Mouse (Mus musculus) heart, adult 2 months (tissue): Measurements from ENCODE around the gene Pon3. TPM values are rescaled to one million over a fixed set of nuclear protein-coding genes. Genes with fewer than 3 reads are reported as not detected.

Experiments used
- DNase-seq, 2 experiments: peaks; one replicate each; pipeline ENCODE4 v3.0.0; 2021
- H3K27ac ChIP-seq: fragments of 200-600 bp; 2 replicates; pipeline ENCODE4 v1.8.1; 2022
- H3K27me3 ChIP-seq: fragments of 200-500 bp; 2 replicates; pipeline ENCODE4 v1.6.1; 2012; ENCODE audit warnings: mild to moderate bottlenecking, low read length, inconsistent platforms, mixed read lengths; ENCODE audit not compliant: control insufficient read depth, insufficient read depth
- H3K36me3 ChIP-seq: fragments of 200-500 bp; 2 replicates; pipeline ENCODE4 v1.6.1; 2012; ENCODE audit warnings: low read length, inconsistent platforms; ENCODE audit not compliant: control insufficient read depth, insufficient read depth
- H3K4me1 ChIP-seq: fragments of 200-500 bp; 2 replicates; pipeline ENCODE4 v1.6.1; 2011; ENCODE audit warnings: low read length; ENCODE audit not compliant: control insufficient read depth, insufficient read depth
- H3K4me3 ChIP-seq: fragments of 200-600 bp; 2 replicates; pipeline ENCODE4 v1.8.1; 2022
- H3K79me2 ChIP-seq: fragments of 200-500 bp; replicated peaks from 2 replicates; pipeline ENCODE4 v1.6.1; 2012; ENCODE audit warnings: mild to moderate bottlenecking, inconsistent platforms, low read length, moderate library complexity, mixed read lengths; ENCODE audit not compliant: control insufficient read depth, insufficient read depth
- H3K9ac ChIP-seq: fragments of 200-500 bp; 2 replicates; pipeline ENCODE4 v1.6.1; 2012; ENCODE audit warnings: low read depth, mild to moderate bottlenecking, control low read depth, inconsistent platforms, low read length, mixed read lengths
- CTCF ChIP-seq: fragments of 200-600 bp; IDR thresholded peaks from 2 replicates; pipeline ENCODE4 v1.8.1; 2022; ENCODE audit warnings: antibody characterized with exemption, mild to moderate bottlenecking, moderate library complexity
- EP300 ChIP-seq: fragments of 200-500 bp; IDR thresholded peaks from 2 replicates; pipeline ENCODE4 v1.6.1; 2011; ENCODE audit warnings: low read depth, low read length, control low read depth; ENCODE audit not compliant: insufficient read depth
- POLR2A ChIP-seq: fragments of 200-500 bp; IDR thresholded peaks from 2 replicates; pipeline ENCODE4 v1.6.1; 2011; ENCODE audit warnings: mild to moderate bottlenecking, low read depth, low read length, control low read depth; ENCODE audit not compliant: insufficient read depth
- WGBS: fragments of 180-500 bp; shearing (Covaris S2); methylation state at CpG from one replicate; pipeline ENCODE4 v1.1.7; 2018; 5-methylcytosine and 5-hydroxymethylcytosine counted together
- intact Hi-C: fragments of 180-260 bp; cut with DNase I; formaldehyde crosslinking; loops from one replicate; pipeline ENCODE4 v1.15.1; 2025
- polyA plus RNA-seq: library from polyadenylated mRNA; depleted of rRNA; stranded (reverse); fragments of >200 nt; gene quantifications from 2 replicates; pipeline ENCODE4 v1.2.3, GENCODE M21; 2012; rRNA removed
- total RNA-seq, 2 experiments: library from RNA; stranded (reverse); gene quantifications; 2 replicates each; pipeline ENCODE4 v1.2.3; 2021

Pon3 gene
- total and polyA plus RNA-seq, 3 experiments: 16.5 to 22.6 (median 21.4) TPM

DNA sequence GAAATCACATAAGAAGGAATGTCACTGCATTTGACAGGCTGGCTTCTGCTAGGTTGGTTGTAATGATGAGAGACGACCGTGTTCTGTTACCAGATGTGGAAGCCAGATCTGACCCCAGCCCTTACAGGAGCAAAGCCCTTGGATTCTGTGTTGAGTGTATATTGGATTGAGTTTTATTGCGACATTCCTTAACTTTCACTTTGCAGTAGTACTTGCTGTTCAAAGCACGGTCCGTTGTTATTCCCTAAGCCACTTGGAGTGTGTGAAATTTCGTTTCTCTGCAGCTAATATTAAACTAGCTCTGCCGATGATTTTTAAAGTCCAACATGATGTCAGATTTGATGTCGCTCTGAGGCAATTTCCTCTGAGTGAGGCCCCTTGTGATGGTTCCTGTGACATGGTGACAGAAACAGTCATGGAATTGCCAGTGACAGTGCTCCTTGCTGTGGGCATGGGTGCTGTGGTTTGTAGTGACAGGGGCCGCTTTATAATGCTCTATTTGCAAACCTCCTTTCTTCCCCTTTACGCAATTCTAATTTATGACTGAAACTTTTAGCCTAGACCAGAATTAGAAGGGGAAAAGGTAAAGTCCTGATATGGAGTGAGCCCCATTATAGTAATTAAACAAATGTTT is 81.8 kb downstream of the Pon3 start:
- Histone ChIP-seq H3K9ac (no peak overlapping the region), H3K27ac (no peak overlapping the region), H3K4me1 (no peaks in the 10 kb centered on the region), H3K4me3 (no peak overlapping the region), H3K79me2 (no peaks in the 10 kb centered on the region), H3K36me3 (no peaks in the 10 kb centered on the region), H3K27me3 (no peaks in the 10 kb centered on the region)
- WGBS: 88% methylated on average over 10 of the region's 10 CpGs
- TF ChIP-seq EP300 (no peak), CTCF (no peak), POLR2A (no peak)
- no peak for DNase-seq
- intact Hi-C loops: no loop called here

DNA sequence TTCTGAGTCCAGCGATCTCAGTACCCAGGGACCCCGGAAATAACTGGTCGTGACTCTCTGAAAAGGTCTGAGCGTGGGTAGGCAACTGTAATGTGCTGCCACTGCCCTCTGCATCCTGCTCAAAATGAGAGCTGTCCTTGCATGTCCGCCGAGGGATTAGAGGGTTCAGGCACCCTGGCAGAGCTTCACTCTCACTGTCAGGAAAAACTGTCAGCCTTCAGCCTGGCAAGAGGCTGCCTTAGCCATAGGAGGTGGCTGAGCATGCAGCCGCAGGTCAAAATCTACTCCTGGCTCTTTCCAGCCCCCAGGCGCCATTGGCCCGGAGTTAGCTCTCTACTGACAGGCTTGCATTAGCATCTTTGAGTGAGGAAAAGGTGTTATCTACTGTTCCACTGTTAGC is 83.5 kb downstream of the Pon3 start:
- H3K27me3 ChIP-seq: no peaks in the 10 kb centered on the region
- TF ChIP-seq EP300 (no peak), CTCF (no peak), POLR2A (no peak)
- intact Hi-C loops: no loop called here
- H3K36me3 ChIP-seq: no peaks in the 10 kb centered on the region
- no peaks in the 10 kb centered on the region for H3K79me2 ChIP-seq
- H3K27ac ChIP-seq: no peak overlapping the region
- 72% methylated on average over 9 of the region's 9 CpGs for WGBS
- H3K9ac ChIP-seq: no peak overlapping the region
- H3K4me3 ChIP-seq: no peak overlapping the region
- no peaks in the 10 kb centered on the region for H3K4me1 ChIP-seq
- DNase-seq: no peak

DNA sequence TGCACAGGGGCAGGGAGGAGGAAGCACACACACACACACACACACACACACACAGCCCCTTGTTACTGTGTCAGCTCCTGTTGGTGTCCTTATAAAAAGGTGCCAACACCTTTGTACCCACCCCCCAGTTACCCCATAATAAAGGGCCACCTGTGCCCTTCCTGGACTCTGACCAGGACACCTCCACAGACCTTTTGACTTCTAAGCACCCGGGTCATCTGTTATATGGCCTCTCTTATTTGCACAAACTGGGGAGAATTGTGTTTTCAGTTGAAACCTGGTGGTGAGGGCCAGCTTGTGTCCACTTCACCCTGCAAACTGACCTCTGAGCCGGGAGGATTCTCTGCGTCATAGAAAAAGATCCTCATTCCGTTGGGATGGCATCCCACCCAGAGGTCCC is 84.7 kb downstream of the Pon3 start:
- WGBS: 83% methylated on average over 4 of the region's 4 CpGs
- H3K9ac ChIP-seq: no peak overlapping the region
- DNase-seq: no peak

More for the DNA sequence above, 84.7 kb downstream of the Pon3 start:
- Histone ChIP-seq H3K4me3 (no peak overlapping the region), H3K79me2 (no peaks in the 10 kb centered on the region), H3K36me3 (no peaks in the 10 kb centered on the region), H3K27me3 (no peaks in the 10 kb centered on the region), H3K27ac (no peak overlapping the region), H3K4me1 (no peaks in the 10 kb centered on the region)
- no peak for TF ChIP-seq POLR2A
- TF ChIP-seq EP300: no peak
- no peak for TF ChIP-seq CTCF
- intact Hi-C loops: no loop called here

Other genes with a start within 250 kb of the Pon3 start
- under 1 TPM in 1 of 2 experiments, not detected in 1; 0.63 TPM for gene Pon1, start 62.3 kb downstream of the Pon3 start, total RNA-seq
- gene Pon1, start 62.3 kb downstream of the Pon3 start, polyA plus RNA-seq: 1.2 and 3.7 TPM in 2 replicates
- 10 to 100 TPM; 15.9 to 16.8 TPM for gene Pon2, start 42.2 kb upstream of the Pon3 start, total RNA-seq
- 16.8 and 34.1 TPM in 2 replicates for gene Pon2, start 42.2 kb upstream of the Pon3 start, polyA plus RNA-seq
- 1 to 10 TPM; 4.4 to 5.0 TPM for gene Asb4, start 127.1 kb upstream of the Pon3 start, total RNA-seq
- gene Asb4, start 127.1 kb upstream of the Pon3 start, polyA plus RNA-seq: 3.1 and 8.1 TPM in 2 replicates
- gene Pdk4, start 240.0 kb upstream of the Pon3 start, total RNA-seq: 100 to 1,000 TPM; 267 to 633 TPM
- 163 and 258 TPM in 2 replicates for gene Pdk4, start 240.0 kb upstream of the Pon3 start, polyA plus RNA-seq